ENCODE assay signal across 9 mouse cellular contexts in genomic region chr10:87057500-87058250, GRCm38 (mm10). TPM values are rescaled to one million over a fixed set of nuclear protein-coding genes. Genes with fewer than 3 reads are reported as not detected.
DNase-seq lines count a peak whose midpoint lies in the region; ATAC-seq and TF ChIP-seq lines count a peak whose summit lies in the region.
"Had no signal": no experiment of that assay in that cellular context is flagged by ENCODE, and none has a peak within 500 bp of the region (broad histone marks: within the 10 kb centered on the region; RNA-seq: fewer than 3 reads in every experiment).

Gene 1700113H08Rik (plus strand): TSS chr10:87058045.

- no peaks in the 10 kb centered on the region for H3K36me3 ChIP-seq in kidney, adult 2 months (ENCODE audit: control insufficient read depth, insufficient read depth, low read length)
- H3K36me3 ChIP-seq in forebrain, embryonic 15.5 days, result no peaks in the 10 kb centered on the region
- H3K36me3 ChIP-seq in midbrain, embryonic 15.5 days (replicated peaks), result no peaks in the 10 kb centered on the region

- no peaks in the 10 kb centered on the region; the same call in 1 of the 2 replicates for H3K27me3 ChIP-seq in kidney, adult 2 months (replicated peaks; ENCODE audit: control insufficient read depth, insufficient read depth, low read length)
- no peaks in the 10 kb centered on the region for H3K27me3 ChIP-seq in forebrain, embryonic 15.5 days
- no peaks in the 10 kb centered on the region; the same call in 1 of the 2 replicates for H3K27me3 ChIP-seq in midbrain, embryonic 15.5 days (replicated peaks)

- 12% methylated on average over 15 of the region's 15 CpGs for WGBS in kidney, adult 2 months
- 4% methylated on average over 15 of the region's 15 CpGs for WGBS in forebrain, embryonic 15.5 days
- WGBS in midbrain, embryonic 15.5 days, result 3% methylated on average over 15 of the region's 15 CpGs

- H3K4me1 ChIP-seq in kidney, adult 2 months (ENCODE audit: control insufficient read depth, insufficient read depth, low read length), result no peaks in the 10 kb centered on the region
- H3K4me1 ChIP-seq in forebrain, embryonic 15.5 days, result peaks cover 24% of the 10 kb centered on the region
- H3K4me1 ChIP-seq in midbrain, embryonic 15.5 days, result peaks cover 16% of the 10 kb centered on the region

- TF ChIP-seq CTCF in kidney, adult 2 months (conservative IDR thresholded peaks at IDR 0.05; ENCODE audit: insufficient read depth, insufficient read length, low read depth, low read length), result no peak; the same call in 1 of the 2 replicates
- peak; percentile 53 for TF ChIP-seq CTCF in left cerebral cortex, adult 2 months (IDR thresholded peaks at IDR 0.05)

- peak; percentile 22 to 31 for DNase-seq in kidney, postnatal 4 days
- no peak for DNase-seq in kidney, adult 2 months
- peak; percentile 58 for DNase-seq in brain, adult 2 months (ENCODE audit: low read depth, low spot score)
- peak in 1 of 2 experiments; percentile 15 for DNase-seq in left cerebral cortex, adult 2 months (ENCODE audit: extremely low spot score in 1 of 2, low spot score in 2 of 2)
- no peak for DNase-seq in urinary bladder, adult 18-20 months (ENCODE audit: low spot score in 2 of 2)
- DNase-seq in ovary, adult 18-20 months (ENCODE audit: low spot score), result no peak

- peak within 1 kb of the TSS; percentile 85 for H3K4me2 ChIP-seq in forebrain, embryonic 15.5 days (replicated peaks)
- peak within 1 kb of the TSS; percentile 74 for H3K4me2 ChIP-seq in midbrain, embryonic 15.5 days

- H3K27ac ChIP-seq in kidney, adult 2 months (ENCODE audit: insufficient read depth, low read depth, low read length), result no peak within 1 kb of the TSS
- H3K27ac ChIP-seq in forebrain, embryonic 15.5 days (replicated peaks), result peak within 1 kb of the TSS; percentile 85
- peak within 1 kb of the TSS; percentile 86 for H3K27ac ChIP-seq in left cerebral cortex, adult 2 months
- peak within 1 kb of the TSS; percentile 84 for H3K27ac ChIP-seq in midbrain, embryonic 15.5 days

- no peak within 1 kb of the TSS for H3K4me3 ChIP-seq in kidney, adult 2 months (ENCODE audit: insufficient read depth, low read depth, low read length)
- H3K4me3 ChIP-seq in forebrain, embryonic 15.5 days, result peak within 1 kb of the TSS; percentile 52
- H3K4me3 ChIP-seq in left cerebral cortex, adult 2 months, result peak within 1 kb of the TSS; percentile 37
- H3K4me3 ChIP-seq in midbrain, embryonic 15.5 days, result peak within 1 kb of the TSS; percentile 49

- peak within 1 kb of the TSS; percentile 52 for H3K9ac ChIP-seq in forebrain, embryonic 15.5 days (replicated peaks)
- H3K9ac ChIP-seq in midbrain, embryonic 15.5 days, result peak within 1 kb of the TSS; percentile 50

- peak; percentile 28; the same call in 1 of the 2 replicates for ATAC-seq in forebrain, embryonic 15.5 days (replicated peaks)
- ATAC-seq in midbrain, embryonic 15.5 days (replicated peaks), result peak; percentile 14; the same call in 1 of the 2 replicates

- TF ChIP-seq POLR2A in kidney, adult 2 months (IDR thresholded peaks at IDR 0.05; ENCODE audit: low read depth, low read length), result no peak

- no peaks in the 10 kb centered on the region for H3K9me3 ChIP-seq in forebrain, embryonic 15.5 days
- H3K9me3 ChIP-seq in midbrain, embryonic 15.5 days, result no peaks in the 10 kb centered on the region

- intact Hi-C loops in left cerebral cortex, adult 2 months (cut with DNase I), result loop anchor here (1.0 kb wide), 1 partner anchor 32 kb away; no protein-coding TSS in a partner anchor

RNA-seq across cellular contexts. Expression of gene 1700113H08Rik, which starts in this region (rescaled TPM):
- polyA plus RNA-seq in kidney, adult 2 months (2012; rRNA removed), result 0.12 TPM in 1 of 2 replicates, not detected in the other
- polyA plus RNA-seq in forebrain, embryonic 15.5 days (2015; fragmentation: Nextera tagmentation; extraction: Ambion mirVana), result 0.45 and 0.47 TPM in 2 replicates
- not detected for total RNA-seq in left cerebral cortex, adult 2 months (2021)
- polyA plus RNA-seq in midbrain, embryonic 15.5 days (2015; fragmentation: Nextera tagmentation; extraction: Ambion mirVana), result 0.23 TPM in 1 of 2 replicates, not detected in the other
- total RNA-seq: left cerebral cortex, postnatal 10 days had no signal

Comparison
In these comparisons a context has a peak if more than half of its experiments do, and no peak if none do; other contexts are left out.
1. DNase-seq: peak in kidney, postnatal 4 days (2 of 2) and brain, adult 2 months (single experiment); none in kidney, adult 2 months (single experiment), urinary bladder, adult 18-20 months (0 of 2) and ovary, adult 18-20 months (single experiment).
2. Peak in ATAC-seq, H3K4me3 ChIP-seq, H3K27ac ChIP-seq, H3K9ac ChIP-seq and H3K4me2 ChIP-seq in forebrain, embryonic 15.5 days; RNA of the gene not detected or under 1 TPM.
3. Peak in ATAC-seq, H3K4me3 ChIP-seq, H3K27ac ChIP-seq, H3K9ac ChIP-seq and H3K4me2 ChIP-seq in midbrain, embryonic 15.5 days; RNA of the gene not detected or under 1 TPM.